Mouse (Mus musculus) spleen, postnatal 10 days (tissue): ENCODE measurements at regions not wholly inside any gene's neighbourhood (a gene's known extent, or its start where the extent isn't known, plus 50 kb on each side); places are given as distances from the start of the nearest gene placed in this dataset.

Experiments
- DNase-seq, 2 experiments: peaks; one replicate each; pipeline ENCODE4 v3.0.0; 2021 to 2022; ENCODE audit warnings: low spot score in 2 of 2

DNA sequence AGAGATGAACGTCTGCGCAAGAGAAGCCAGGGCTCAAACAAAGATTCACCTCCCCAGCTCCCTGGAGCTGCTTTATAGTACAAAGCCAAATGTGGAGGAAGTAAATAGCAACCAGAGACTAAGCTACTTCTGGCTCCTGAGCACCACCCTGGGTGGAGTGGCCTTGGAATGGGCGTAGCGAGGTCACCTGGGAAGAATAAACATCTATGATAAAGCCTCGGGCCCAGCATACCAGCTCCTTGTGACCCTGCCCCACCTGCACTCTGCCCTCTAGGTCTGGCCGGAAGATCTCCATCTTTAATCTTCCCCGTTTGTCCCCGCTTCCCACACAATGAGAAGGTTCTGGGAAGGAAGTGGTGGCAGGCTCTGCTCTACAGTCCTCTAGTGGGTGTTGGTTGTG is 61.0 kb upstream of the Ptpn3 start:
- DNase-seq: no peak

DNA sequence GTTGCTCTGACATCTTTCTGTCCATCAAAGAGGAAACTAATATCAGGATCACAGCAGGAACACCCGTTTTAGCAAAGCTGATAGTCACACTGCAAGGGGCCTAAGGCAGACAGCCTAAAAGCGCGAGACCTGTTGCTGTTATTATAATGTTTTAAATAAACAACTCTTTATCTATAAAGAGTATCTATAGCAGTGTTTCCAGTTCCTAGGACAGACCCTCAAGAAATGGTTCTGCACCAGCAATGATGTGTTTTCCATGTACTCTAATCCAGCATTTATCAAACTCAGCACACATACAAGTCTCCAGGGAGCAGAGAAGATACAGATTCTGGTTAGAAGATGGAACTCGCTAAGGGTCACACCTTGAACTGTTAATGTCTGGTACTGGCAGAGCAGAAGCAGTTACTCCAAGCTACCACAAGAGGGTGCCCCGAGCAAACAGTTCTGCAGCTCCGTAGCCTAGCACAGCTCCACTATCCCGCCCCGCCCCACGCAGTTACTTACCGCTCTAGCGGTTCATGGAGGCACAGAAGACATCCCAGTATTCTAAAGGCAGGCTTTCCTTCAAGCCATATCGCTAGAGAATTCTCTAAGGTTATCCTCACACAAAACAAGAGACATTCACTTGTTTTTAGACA is 64.2 kb upstream of the Palm2 start:
- peak; percentile 5 to 69 for DNase-seq

DNA sequence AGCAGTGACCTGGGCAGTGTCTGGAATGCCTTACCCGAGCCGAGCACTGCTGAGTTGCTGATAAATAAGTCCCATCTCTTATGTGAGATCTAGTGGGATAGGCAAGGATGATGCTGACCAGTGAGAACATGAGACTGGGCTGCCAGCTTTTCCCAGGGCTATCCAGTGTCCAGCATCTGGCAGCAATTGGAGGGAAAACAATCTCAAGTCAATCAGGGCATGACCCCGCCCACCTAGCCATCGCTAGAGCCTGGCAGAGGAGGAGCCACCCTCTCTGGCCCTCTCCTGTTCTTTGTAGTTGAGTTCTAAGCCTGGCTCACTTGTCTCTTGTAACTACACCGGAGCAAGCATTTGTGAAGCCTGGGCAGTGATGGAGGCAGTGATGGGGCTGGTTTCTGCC is 56.2 kb upstream of the Palm2 start:
- no peak for DNase-seq

- DNase-seq: no peak
Observed at GRCm38 (mm10) chr4:57380063-57380800, 53.8 kb upstream of the Palm2 start.

GRCm38 (mm10) chr4:57381306-57381705 is 52.7 kb upstream of the Palm2 start:
- DNase-seq: no peak
